Mouse (Mus musculus) limb, embryonic 15.5 days (tissue): ENCODE measurements around the gene Xaf1. TPM values are rescaled to one million over a fixed set of nuclear protein-coding genes. Genes with fewer than 3 reads are reported as not detected.
A peak's percentile ranks its signal among the peaks of the same experiment; 100 is the strongest.

Experiments
- ATAC-seq: fragments of 200-750 bp; cut with Nextera tagmentation; 2 replicates; pipeline ENCODE4 v1.8.0; 2017; ENCODE audit warnings: low read depth, moderate TSS enrichment; ENCODE audit not compliant: insufficient number of reproducible peaks, low FRiP score, low TSS enrichment
- H3K27ac ChIP-seq: fragments of 300-500 bp; sonication (generic); 2 replicates; pipeline ENCODE4 v1.5.1; 2015; ENCODE audit warnings: moderate library complexity, mild to moderate bottlenecking, inconsistent platforms
- H3K27me3 ChIP-seq: fragments of 300-500 bp; sonication (generic); 2 replicates; pipeline ENCODE4 v1.6.1; 2015; ENCODE audit warnings: inconsistent platforms
- H3K36me3 ChIP-seq: fragments of 300-500 bp; sonication (generic); 2 replicates; pipeline ENCODE4 v1.6.1; 2015; ENCODE audit warnings: inconsistent platforms
- H3K4me1 ChIP-seq: fragments of 300-500 bp; sonication (generic); 2 replicates; pipeline ENCODE4 v1.6.1; 2015; ENCODE audit warnings: inconsistent platforms
- H3K4me2 ChIP-seq: fragments of 300-500 bp; sonication (generic); 2 replicates; pipeline ENCODE4 v1.6.1; 2015; ENCODE audit warnings: mild to moderate bottlenecking, inconsistent platforms
- H3K4me3 ChIP-seq: fragments of 300-500 bp; sonication (generic); 2 replicates; pipeline ENCODE4 v1.5.1; 2015; ENCODE audit warnings: mild to moderate bottlenecking, inconsistent platforms
- H3K9ac ChIP-seq: fragments of 300-500 bp; sonication (generic); 2 replicates; pipeline ENCODE4 v1.6.1; 2015; ENCODE audit warnings: inconsistent platforms
- H3K9me3 ChIP-seq: fragments of 300-500 bp; sonication (generic); 2 replicates; pipeline ENCODE4 v1.6.1; 2016; ENCODE audit warnings: inconsistent platforms
- WGBS: fragments of 180-500 bp; shearing (Covaris S2); methylation state at CpG from one replicate; pipeline ENCODE4 v1.1.7; 2015; 5-methylcytosine and 5-hydroxymethylcytosine counted together
- polyA plus RNA-seq: library from polyadenylated mRNA; unstranded; fragments of >200 nt; fragmentation: Nextera tagmentation; extraction: Ambion mirVana; gene quantifications from 2 replicates; pipeline ENCODE4 v1.2.1, GENCODE M21; 2015

Xaf1 gene
- polyA plus RNA-seq, 1 experiment from 2014 or later = 3.2 TPM

GRCm38 (mm10) chr11:72348563-72348962, 47.1 kb downstream of the Xaf1 start:
- no peak for ATAC-seq
- Histone ChIP-seq H3K9ac (no peak overlapping the region), H3K4me2 (no peak overlapping the region), H3K4me3 (no peak overlapping the region), H3K4me1 (peaks cover 6% of the 10 kb centered on the region; the same call in 1 of the 2 replicates), H3K27me3 (no peaks in the 10 kb centered on the region), H3K27ac (no peak overlapping the region), H3K36me3 (no peaks in the 10 kb centered on the region), H3K9me3 (no peaks in the 10 kb centered on the region)
- WGBS = 32% methylated on average over 10 of the region's 10 CpGs

DNA sequence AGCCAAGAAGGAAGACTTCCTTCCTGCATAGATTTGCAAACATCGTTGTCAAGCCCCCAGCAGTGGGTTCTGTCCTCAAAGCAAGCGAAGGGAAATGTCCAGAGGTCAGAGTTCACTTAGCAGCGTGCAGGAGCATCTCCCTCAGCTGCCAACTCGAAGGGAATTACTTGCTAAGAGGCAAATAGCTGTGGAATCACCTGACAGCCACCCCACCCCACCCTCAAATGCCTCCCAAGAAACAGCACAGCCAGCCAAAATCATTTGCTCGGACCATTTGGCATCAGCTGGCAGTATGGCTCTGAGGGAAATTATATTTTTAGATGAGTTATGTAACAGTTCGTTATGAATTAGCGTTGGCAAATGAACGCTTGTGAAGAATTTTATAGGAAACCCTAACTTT, 47.6 kb downstream of the Xaf1 start:
- WGBS = 30% methylated on average over 8 of the region's 8 CpGs

GRCm38 (mm10) chr11:72349652-72350051, 48.2 kb downstream of the Xaf1 start:
- no peak for ATAC-seq
- WGBS = 55% methylated on average over 4 of the region's 4 CpGs
- H3K36me3 ChIP-seq = no peaks in the 10 kb centered on the region
- no peak overlapping the region for H3K4me3 ChIP-seq
- H3K27ac ChIP-seq = no peak overlapping the region
- no peak overlapping the region for H3K9ac ChIP-seq
- H3K4me1 ChIP-seq = peaks cover 6% of the 10 kb centered on the region; the same call in 1 of the 2 replicates
- no peaks in the 10 kb centered on the region for H3K9me3 ChIP-seq
- H3K27me3 ChIP-seq = no peaks in the 10 kb centered on the region
- H3K4me2 ChIP-seq = no peak overlapping the region

More for the DNA sequence above, 47.6 kb downstream of the Xaf1 start:
- Histone ChIP-seq H3K4me2 (no peak overlapping the region), H3K9ac (no peak overlapping the region), H3K27ac (no peak overlapping the region), H3K27me3 (no peaks in the 10 kb centered on the region), H3K4me1 (peaks cover 6% of the 10 kb centered on the region; the same call in 1 of the 2 replicates), H3K36me3 (no peaks in the 10 kb centered on the region), H3K4me3 (no peak overlapping the region), H3K9me3 (no peaks in the 10 kb centered on the region)
- no peak for ATAC-seq

DNA sequence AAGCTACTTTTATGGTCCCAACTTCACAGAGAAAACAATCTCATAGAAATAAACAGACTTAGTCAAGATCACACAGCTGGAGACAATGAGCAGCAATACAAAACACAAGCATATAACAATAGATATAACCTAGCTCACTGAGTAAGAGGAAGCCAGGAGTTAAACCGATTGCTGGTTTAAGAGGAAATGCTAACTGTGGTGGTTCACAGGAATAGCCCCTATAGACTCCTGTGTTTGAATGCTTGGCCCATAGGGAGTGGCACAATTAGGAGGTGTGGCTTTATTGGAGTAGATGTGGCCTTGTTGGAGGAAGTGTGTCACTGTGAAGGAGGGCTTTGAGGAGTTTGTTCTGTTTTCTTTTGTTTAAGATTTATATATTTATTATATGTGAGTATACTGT, 50.8 kb downstream of the Xaf1 start:
- Histone ChIP-seq H3K9ac (no peak overlapping the region), H3K4me1 (peaks cover 13% of the 10 kb centered on the region; the same call in 1 of the 2 replicates), H3K4me3 (no peak overlapping the region), H3K36me3 (no peaks in the 10 kb centered on the region), H3K9me3 (no peaks in the 10 kb centered on the region), H3K4me2 (no peak overlapping the region), H3K27me3 (no peaks in the 10 kb centered on the region), H3K27ac (no peak overlapping the region)
- no peak for ATAC-seq
- 59% methylated on average over 1 of the region's 1 CpGs for WGBS

DNA sequence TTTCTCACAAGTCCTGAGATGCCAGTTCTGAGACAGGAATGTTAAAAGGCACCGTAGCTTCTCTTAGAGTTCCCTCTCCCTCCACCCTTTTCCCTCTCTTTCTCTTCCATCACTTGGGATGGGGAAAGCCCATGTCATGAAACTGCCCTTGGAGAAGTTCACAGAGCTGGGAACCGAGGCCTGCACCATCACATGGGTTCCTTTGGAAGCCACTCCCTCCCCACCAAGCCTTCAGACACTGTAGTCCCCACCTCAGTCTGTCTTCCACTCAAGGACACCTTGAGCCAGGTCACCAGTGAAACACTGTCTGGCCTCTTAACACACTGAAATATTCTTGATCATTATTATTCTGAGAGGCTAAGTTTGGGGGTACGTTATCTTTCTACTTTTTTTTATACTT, 51.8 kb downstream of the Xaf1 start:
- ATAC-seq = no peak
- no peaks in the 10 kb centered on the region for H3K36me3 ChIP-seq
- H3K27me3 ChIP-seq = no peaks in the 10 kb centered on the region
- no peak overlapping the region for H3K4me2 ChIP-seq
- no peak overlapping the region for H3K27ac ChIP-seq
- no peak overlapping the region for H3K4me3 ChIP-seq
- peaks cover 13% of the 10 kb centered on the region; the same call in 1 of the 2 replicates for H3K4me1 ChIP-seq
- no peaks in the 10 kb centered on the region for H3K9me3 ChIP-seq
- WGBS = 72% methylated on average over 3 of the region's 3 CpGs
- no peak overlapping the region for H3K9ac ChIP-seq

GRCm38 (mm10) chr11:72354971-72355728, 53.7 kb downstream of the Xaf1 start:
- Histone ChIP-seq H3K4me1 (0 out of 2 replicates have a peak, but pooled peaks cover 7% of the 10 kb centered on the region), H3K27ac (no peak overlapping the region), H3K36me3 (no peaks in the 10 kb centered on the region), H3K4me3 (no peak overlapping the region), H3K9ac (no peak overlapping the region), H3K9me3 (no peaks in the 10 kb centered on the region), H3K27me3 (no peaks in the 10 kb centered on the region), H3K4me2 (peak overlapping the region; percentile 38)
- no peak for ATAC-seq
- 18% methylated on average over 20 of the region's 20 CpGs for WGBS

GRCm38 (mm10) chr11:72361385-72362346, 60.2 kb downstream of the Xaf1 start:
- Histone ChIP-seq H3K27me3 (no peaks in the 10 kb centered on the region), H3K36me3 (no peaks in the 10 kb centered on the region), H3K27ac (no peak overlapping the region), H3K4me1 (peaks cover 5% of the 10 kb centered on the region), H3K4me2 (peak overlapping the region; percentile 81), H3K9me3 (no peaks in the 10 kb centered on the region), H3K9ac (peak overlapping the region; percentile 18; the same call in 1 of the 2 replicates), H3K4me3 (peak overlapping the region; percentile 43)
- 7% methylated on average over 42 of the region's 42 CpGs for WGBS
- ATAC-seq = peak; percentile 61; the same call in 1 of the 2 replicates

GRCm38 (mm10) chr11:72362347-72362741, 60.9 kb downstream of the Xaf1 start, which contains the start of gene Tekt1:
Tekt1 (minus strand) TSS chr11:72362442.
- Histone ChIP-seq H3K36me3 (no peaks in the 10 kb centered on the region), H3K9me3 (no peaks in the 10 kb centered on the region), H3K4me2 (peak within 1 kb of the TSS; percentile 81), H3K27me3 (no peaks in the 10 kb centered on the region), H3K4me3 (peak within 1 kb of the TSS; percentile 43), H3K9ac (peak within 1 kb of the TSS; percentile 18; the same call in 1 of the 2 replicates), H3K4me1 (peaks cover 5% of the 10 kb centered on the region), H3K27ac (no peak within 1 kb of the TSS)
- WGBS = 35% methylated on average over 10 of the region's 10 CpGs
- ATAC-seq = no peak

Other genes starting within 250 kb of the Xaf1 start
- 0.68 and 0.70 TPM in 2 replicates for gene Pitpnm3, start 165.9 kb upstream of the Xaf1 start, polyA plus RNA-seq
- gene Gm43951, start 94.8 kb upstream of the Xaf1 start, polyA plus RNA-seq = 0.29 and 0.56 TPM in 2 replicates
- 12.9 and 14.7 TPM in 2 replicates for gene 4933427D14Rik, start 94.2 kb upstream of the Xaf1 start, polyA plus RNA-seq
- 257 and 283 TPM in 2 replicates for gene Txndc17, start 94.1 kb upstream of the Xaf1 start, polyA plus RNA-seq
- 36.6 and 40.0 TPM in 2 replicates for gene Med31, start 86.0 kb upstream of the Xaf1 start, polyA plus RNA-seq
- gene Slc13a5, start 34.4 kb upstream of the Xaf1 start, polyA plus RNA-seq = 3.2 and 4.5 TPM in 2 replicates
- gene Fbxo39, start 12.8 kb downstream of the Xaf1 start, polyA plus RNA-seq = not detected in 2 replicates
- gene Tekt1, start 60.8 kb downstream of the Xaf1 start, polyA plus RNA-seq = 1.5 and 1.6 TPM in 2 replicates
- 85.0 and 97.2 TPM in 2 replicates for gene Smtnl2, start 110.1 kb downstream of the Xaf1 start, polyA plus RNA-seq
- 10.4 and 11.5 TPM in 2 replicates for gene Ggt6, start 133.9 kb downstream of the Xaf1 start, polyA plus RNA-seq
- 127 and 128 TPM in 2 replicates for gene Mybbp1a, start 139.7 kb downstream of the Xaf1 start, polyA plus RNA-seq
- gene Spns2, start 188.3 kb downstream of the Xaf1 start, polyA plus RNA-seq = 10.6 TPM in 2 replicates
- 0.88 and 0.97 TPM in 2 replicates for gene Spns3, start 248.9 kb downstream of the Xaf1 start, polyA plus RNA-seq